Mouse (Mus musculus) heart, embryonic 15.5 days (tissue): ENCODE data around the gene Gja4. TPM values are rescaled to one million over a fixed set of nuclear protein-coding genes. Genes with fewer than 3 reads are reported as not detected.
A peak's percentile ranks its signal among the peaks of the same experiment; 100 is the strongest.

Experiments
- ATAC-seq: fragments of 200-750 bp; cut with Nextera tagmentation; replicated peaks from 2 replicates; pipeline ENCODE4 v1.8.0; 2017; ENCODE audit warnings: low read depth, moderate TSS enrichment; ENCODE audit not compliant: insufficient number of reproducible peaks, insufficient read depth, low FRiP score
- H3K27ac ChIP-seq: fragments of 300-500 bp; sonication (generic); 2 replicates; pipeline ENCODE4 v1.5.1; 2015; ENCODE audit warnings: mild to moderate bottlenecking, inconsistent platforms
- H3K27me3 ChIP-seq: fragments of 300-500 bp; sonication (generic); 2 replicates; pipeline ENCODE4 v1.6.1; 2015; ENCODE audit warnings: inconsistent platforms
- H3K36me3 ChIP-seq: fragments of 300-500 bp; sonication (generic); 2 replicates; pipeline ENCODE4 v1.6.1; 2015; ENCODE audit warnings: mild to moderate bottlenecking, inconsistent platforms
- H3K4me1 ChIP-seq: fragments of 300-500 bp; sonication (generic); replicated peaks from 2 replicates; pipeline ENCODE4 v1.6.1; 2015; ENCODE audit warnings: inconsistent platforms
- H3K4me2 ChIP-seq: fragments of 300-500 bp; sonication (generic); 2 replicates; pipeline ENCODE4 v1.6.1; 2015; ENCODE audit warnings: inconsistent platforms, mild to moderate bottlenecking, moderate library complexity
- H3K4me3 ChIP-seq: fragments of 300-500 bp; sonication (generic); 2 replicates; pipeline ENCODE4 v1.5.1; 2015; ENCODE audit warnings: mild to moderate bottlenecking, inconsistent platforms
- H3K9ac ChIP-seq: fragments of 300-500 bp; sonication (generic); 2 replicates; pipeline ENCODE4 v1.6.1; 2015; ENCODE audit warnings: mild to moderate bottlenecking, inconsistent platforms
- H3K9me3 ChIP-seq: fragments of 300-500 bp; sonication (generic); replicated peaks from 2 replicates; pipeline ENCODE4 v1.6.1; 2016; ENCODE audit warnings: inconsistent platforms
- WGBS: fragments of 180-500 bp; shearing (Covaris S2); methylation state at CpG from one replicate; pipeline ENCODE4 v1.1.7; 2015; ENCODE audit warnings: mixed read lengths; 5-methylcytosine and 5-hydroxymethylcytosine counted together
- polyA plus RNA-seq: library from polyadenylated mRNA; unstranded; fragments of >200 nt; fragmentation: Nextera tagmentation; extraction: Ambion mirVana; gene quantifications from 2 replicates; pipeline ENCODE4 v1.2.1, GENCODE M21; 2015

Gene Gja4
- polyA plus RNA-seq, 1 experiment from 2014 or later = 30.8 TPM

DNA sequence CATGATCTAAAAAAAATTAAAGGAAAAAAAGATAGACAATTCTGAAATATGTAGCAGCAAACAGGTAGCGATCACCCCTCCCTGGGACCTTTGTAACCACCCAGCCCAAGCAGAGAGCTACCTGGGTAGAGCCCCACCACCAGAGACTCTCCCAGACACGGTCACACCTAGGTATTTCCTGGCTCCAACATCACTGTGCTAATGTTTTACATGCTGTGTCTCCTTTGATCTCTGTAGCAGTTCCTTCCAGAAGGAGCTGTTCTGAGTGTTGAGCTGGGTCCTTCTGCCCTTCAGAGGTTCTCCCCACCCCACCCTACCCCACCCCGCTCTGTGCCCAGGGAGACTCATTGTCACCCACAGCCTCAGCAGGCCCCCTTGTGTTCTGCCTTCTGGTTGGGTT lies 9.8 kb upstream of the Gja4 start:
- no peak for ATAC-seq
- Histone ChIP-seq H3K4me1 (no peaks in the 10 kb centered on the region), H3K27ac (no peak overlapping the region), H3K27me3 (peaks cover 39% of the 10 kb centered on the region), H3K4me3 (no peak overlapping the region), H3K36me3 (no peaks in the 10 kb centered on the region), H3K9me3 (no peaks in the 10 kb centered on the region), H3K4me2 (no peak overlapping the region), H3K9ac (no peak overlapping the region)
- WGBS = 73% methylated on average over 3 of the region's 3 CpGs

DNA sequence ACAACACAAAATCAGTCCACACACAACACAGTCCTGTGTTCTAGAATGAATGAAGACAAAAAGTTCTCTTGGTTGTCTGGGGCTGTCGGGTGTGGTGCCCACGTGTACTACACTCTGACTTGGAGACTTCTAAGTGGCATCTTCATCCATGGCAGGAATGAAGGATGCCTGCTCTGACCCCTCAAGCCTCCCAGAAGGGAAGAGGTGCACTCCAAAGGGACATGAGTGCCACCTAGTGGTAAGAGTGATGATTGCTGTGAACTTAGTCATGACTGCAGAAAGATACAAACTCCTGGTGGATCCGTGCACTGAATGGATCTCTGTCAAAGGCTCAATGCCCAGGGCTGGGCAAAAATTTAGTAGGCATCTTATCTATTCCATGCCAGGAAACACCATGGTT lies 5.8 kb upstream of the Gja4 start:
- Histone ChIP-seq H3K9me3 (no peaks in the 10 kb centered on the region), H3K4me3 (no peak overlapping the region), H3K4me1 (no peaks in the 10 kb centered on the region), H3K9ac (no peak overlapping the region), H3K27ac (no peak overlapping the region), H3K4me2 (no peak overlapping the region), H3K36me3 (no peaks in the 10 kb centered on the region), H3K27me3 (peaks cover 6% of the 10 kb centered on the region; the same call in 1 of the 2 replicates)
- WGBS = 0% methylated on average over 3 of the region's 3 CpGs
- ATAC-seq = no peak

DNA sequence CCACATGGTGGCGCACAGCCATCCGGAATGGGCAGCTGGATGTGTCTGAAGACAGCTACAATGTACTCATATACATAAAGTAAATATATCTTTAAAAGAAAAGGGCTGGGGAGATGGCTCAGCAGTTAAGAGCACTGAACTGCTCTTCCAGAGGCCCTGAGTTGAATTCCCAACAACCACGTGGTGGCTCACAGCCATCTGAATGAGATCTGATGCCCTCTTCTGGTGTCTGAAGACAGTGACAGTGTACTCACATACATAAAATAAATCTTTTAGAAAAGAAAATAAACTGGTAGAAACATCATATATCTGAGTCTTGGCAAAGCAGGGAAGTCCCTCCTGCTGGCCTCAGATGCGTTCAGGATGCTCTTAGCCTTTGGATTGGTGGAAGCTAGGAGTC lies 3.3 kb upstream of the Gja4 start:
- H3K27ac ChIP-seq = no peak overlapping the region
- no peak for ATAC-seq
- H3K27me3 ChIP-seq = peaks cover 23% of the 10 kb centered on the region
- H3K9me3 ChIP-seq = no peaks in the 10 kb centered on the region
- H3K4me3 ChIP-seq = no peak overlapping the region
- H3K4me2 ChIP-seq = no peak overlapping the region
- H3K4me1 ChIP-seq = peaks cover 9% of the 10 kb centered on the region
- WGBS = 54% methylated on average over 4 of the region's 4 CpGs
- no peaks in the 10 kb centered on the region for H3K36me3 ChIP-seq
- H3K9ac ChIP-seq = no peak overlapping the region

DNA sequence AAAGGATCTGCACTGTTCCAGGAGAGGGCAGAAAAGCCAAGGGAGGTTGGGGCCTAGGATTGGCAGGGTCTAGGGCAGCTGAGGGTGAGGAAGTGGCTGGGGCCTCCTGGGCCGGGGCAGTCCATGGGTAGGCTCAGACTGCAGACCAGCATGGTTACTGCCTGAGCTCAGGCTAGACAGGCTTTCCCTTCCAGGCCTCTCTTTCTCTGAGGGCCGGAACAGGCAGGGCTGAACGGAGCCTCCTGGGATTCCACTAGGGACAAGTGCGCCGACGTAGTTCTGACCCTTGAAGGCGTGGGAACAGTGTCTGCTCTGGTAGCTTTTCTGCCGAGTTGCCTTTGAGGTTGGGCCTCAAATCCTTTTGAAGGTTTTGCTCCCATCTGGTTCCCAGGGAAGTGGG lies 1.9 kb upstream of the Gja4 start:
- ATAC-seq = no peak
- Histone ChIP-seq H3K36me3 (no peaks in the 10 kb centered on the region), H3K4me3 (no peak overlapping the region), H3K9ac (no peak overlapping the region), H3K27ac (no peak overlapping the region), H3K4me1 (peaks cover 9% of the 10 kb centered on the region), H3K27me3 (peaks cover 32% of the 10 kb centered on the region), H3K4me2 (no peak overlapping the region), H3K9me3 (no peaks in the 10 kb centered on the region)
- 80% methylated on average over 8 of the region's 8 CpGs for WGBS

DNA sequence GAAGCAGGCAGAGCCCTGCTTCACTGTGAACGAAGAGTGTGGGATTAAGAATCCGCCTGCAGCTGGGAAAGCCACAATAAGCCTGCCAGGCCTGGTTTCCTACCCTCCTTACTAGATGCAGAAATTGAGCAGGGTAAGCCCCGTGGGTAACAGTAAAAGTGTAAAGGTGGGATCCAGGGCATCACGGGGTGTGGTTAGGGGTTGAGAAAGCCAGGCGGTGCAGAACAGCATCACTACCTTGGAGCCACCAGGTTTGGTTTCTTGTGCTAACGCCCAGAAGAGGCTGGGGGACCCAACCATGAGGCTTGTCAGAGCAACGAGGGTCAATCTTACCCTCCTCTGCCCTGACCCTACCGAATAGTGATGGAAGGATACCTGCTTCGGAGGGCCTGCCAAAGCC lies 746 bp upstream of the Gja4 start:
- Histone ChIP-seq H3K4me1 (peaks cover 9% of the 10 kb centered on the region), H3K27me3 (peaks cover 35% of the 10 kb centered on the region), H3K36me3 (no peaks in the 10 kb centered on the region), H3K9me3 (no peaks in the 10 kb centered on the region), H3K4me2 (peak overlapping the region; percentile 96), H3K27ac (no peak overlapping the region), H3K9ac (no peak overlapping the region), H3K4me3 (no peak overlapping the region; the same call in 1 of the 2 replicates)
- ATAC-seq = no peak
- WGBS = 56% methylated on average over 9 of the region's 9 CpGs

DNA sequence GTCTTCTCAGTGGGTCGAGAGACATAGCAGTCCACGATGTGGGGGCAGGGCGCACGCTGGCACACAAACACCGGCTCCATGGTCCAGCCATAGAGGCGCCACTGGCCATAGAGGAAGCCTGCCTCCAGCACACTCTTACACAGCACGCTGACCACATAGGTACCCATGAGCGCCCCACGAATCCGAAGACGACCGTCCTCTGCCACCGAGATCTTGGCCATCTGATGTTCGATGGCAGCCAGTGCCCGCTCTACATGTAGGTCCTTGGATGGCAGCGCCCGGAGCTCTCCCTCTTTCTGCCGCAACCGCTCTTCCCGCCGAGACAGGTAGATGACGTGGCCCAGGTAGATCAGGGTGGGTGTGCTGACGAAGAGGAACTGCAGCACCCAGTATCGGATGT lies 1.5 kb downstream of the Gja4 start:
- Histone ChIP-seq H3K27me3 (peaks cover 32% of the 10 kb centered on the region), H3K4me3 (peak overlapping the region; percentile 64), H3K36me3 (no peaks in the 10 kb centered on the region), H3K4me1 (peaks cover 9% of the 10 kb centered on the region), H3K9ac (0 out of 2 replicates have a peak overlapping the region, but pooled peaks have one; percentile 70), H3K4me2 (peak overlapping the region; percentile 96), H3K9me3 (no peaks in the 10 kb centered on the region), H3K27ac (no peak overlapping the region)
- 60% methylated on average over 24 of the region's 24 CpGs for WGBS
- ATAC-seq = no peak

DNA sequence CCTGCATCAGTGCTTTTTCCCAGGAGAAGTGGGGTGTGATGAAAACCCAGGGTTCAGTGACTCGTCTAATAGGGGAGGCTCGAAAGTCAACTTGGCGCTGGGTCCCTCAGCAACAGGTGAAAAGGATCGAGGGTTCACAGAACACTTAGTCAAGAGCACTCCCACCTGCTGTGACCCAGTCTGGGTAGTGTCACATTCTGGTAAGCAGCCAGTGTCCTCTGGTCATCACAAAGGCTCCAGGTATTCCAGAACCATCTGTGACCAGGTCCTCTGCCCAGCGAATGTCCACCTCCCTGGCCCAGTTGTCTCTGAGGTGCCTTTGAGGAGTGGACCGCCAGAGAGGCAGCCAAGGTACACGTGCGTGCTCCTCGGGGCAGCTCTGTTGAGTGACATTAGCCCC lies 2.3 kb downstream of the Gja4 start:
- H3K4me2 ChIP-seq = peak overlapping the region; percentile 96
- peak overlapping the region; percentile 64 for H3K4me3 ChIP-seq
- no peaks in the 10 kb centered on the region for H3K36me3 ChIP-seq
- ATAC-seq = no peak
- peaks cover 9% of the 10 kb centered on the region for H3K4me1 ChIP-seq
- H3K27me3 ChIP-seq = peaks cover 32% of the 10 kb centered on the region
- 50% methylated on average over 9 of the region's 9 CpGs for WGBS
- no peak overlapping the region for H3K27ac ChIP-seq
- no peak overlapping the region for H3K9ac ChIP-seq
- H3K9me3 ChIP-seq = no peaks in the 10 kb centered on the region

DNA sequence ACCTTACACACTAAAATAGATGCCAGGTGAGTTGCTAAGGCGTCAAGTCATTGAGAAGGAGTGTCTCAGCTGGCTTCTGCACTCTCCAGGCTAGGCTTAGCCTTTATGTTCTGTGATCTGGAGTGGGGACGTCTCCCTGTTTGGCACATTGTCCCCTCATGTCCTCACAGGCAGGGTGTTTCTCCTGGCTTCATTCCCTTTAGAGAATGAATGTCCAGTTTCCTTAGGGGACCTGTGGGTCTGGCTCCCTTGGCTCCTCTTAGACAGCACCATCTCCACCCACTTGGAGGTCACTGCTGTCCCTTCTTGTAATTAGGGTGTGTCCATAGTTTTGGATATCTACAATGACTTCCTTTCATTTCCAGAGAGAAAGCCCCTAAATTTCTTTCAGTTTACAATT lies 6.9 kb downstream of the Gja4 start:
- no peaks in the 10 kb centered on the region for H3K36me3 ChIP-seq
- 0 out of 2 replicates have a peak, but pooled peaks cover 4% of the 10 kb centered on the region for H3K4me1 ChIP-seq
- H3K27ac ChIP-seq = no peak overlapping the region
- no peaks in the 10 kb centered on the region for H3K9me3 ChIP-seq
- no peak overlapping the region for H3K4me2 ChIP-seq
- ATAC-seq = no peak
- H3K27me3 ChIP-seq = peaks cover 10% of the 10 kb centered on the region
- WGBS = 47% methylated on average over 2 of the region's 2 CpGs
- H3K9ac ChIP-seq = no peak overlapping the region
- no peak overlapping the region for H3K4me3 ChIP-seq

DNA sequence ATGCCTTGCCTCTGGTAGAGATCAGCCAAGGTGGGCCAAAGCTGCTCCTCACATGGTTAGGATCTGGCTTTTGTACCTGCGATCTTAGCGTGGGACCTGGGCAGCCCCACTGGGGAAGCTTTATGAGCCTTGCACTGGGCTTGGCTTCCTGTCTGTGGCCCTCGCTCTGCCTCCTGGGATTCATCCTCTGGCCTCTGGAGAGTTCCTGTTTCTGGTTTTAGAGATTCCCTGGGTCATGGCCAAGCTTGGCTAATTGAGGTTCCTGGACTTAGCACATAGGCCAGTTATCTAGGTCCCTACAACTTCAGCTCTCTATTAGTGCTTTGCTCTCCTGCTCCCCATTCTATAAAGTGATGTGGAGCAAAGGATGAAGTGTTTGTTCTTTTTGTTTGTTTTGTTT lies 10.0 kb downstream of the Gja4 start:
- no peaks in the 10 kb centered on the region for H3K36me3 ChIP-seq
- H3K4me2 ChIP-seq = no peak overlapping the region
- H3K27me3 ChIP-seq = no peaks in the 10 kb centered on the region
- H3K9me3 ChIP-seq = no peaks in the 10 kb centered on the region
- WGBS = 60% methylated on average over 3 of the region's 3 CpGs
- no peak overlapping the region for H3K9ac ChIP-seq
- ATAC-seq = no peak
- 0 out of 2 replicates have a peak, but pooled peaks cover 4% of the 10 kb centered on the region for H3K4me1 ChIP-seq
- H3K4me3 ChIP-seq = no peak overlapping the region
- H3K27ac ChIP-seq = no peak overlapping the region

DNA sequence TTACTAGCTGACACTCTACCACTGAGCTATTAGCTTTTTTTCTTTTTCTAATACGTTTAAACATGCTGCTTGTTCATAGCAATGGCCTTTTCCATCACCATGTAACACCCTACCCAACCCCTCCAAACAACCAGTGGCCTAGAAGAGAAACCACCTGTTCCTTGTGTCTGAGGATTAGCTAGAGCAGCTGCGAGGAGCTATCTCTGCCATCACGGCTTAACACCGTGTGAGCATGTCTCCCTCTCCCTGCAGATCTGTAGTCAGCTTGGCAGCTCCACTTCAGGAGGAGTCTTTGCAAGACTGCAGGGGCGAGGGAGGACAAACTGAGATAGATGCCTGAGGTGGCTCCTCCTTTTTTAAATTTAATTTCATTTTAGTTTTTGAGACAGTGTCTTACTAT lies 13.3 kb downstream of the Gja4 start:
- Histone ChIP-seq H3K27me3 (no peaks in the 10 kb centered on the region), H3K4me2 (no peak overlapping the region), H3K27ac (no peak overlapping the region), H3K4me3 (no peak overlapping the region), H3K9ac (no peak overlapping the region), H3K36me3 (no peaks in the 10 kb centered on the region), H3K9me3 (no peaks in the 10 kb centered on the region), H3K4me1 (0 out of 2 replicates have a peak, but pooled peaks cover 4% of the 10 kb centered on the region)
- 47% methylated on average over 5 of the region's 5 CpGs for WGBS
- no peak for ATAC-seq

DNA sequence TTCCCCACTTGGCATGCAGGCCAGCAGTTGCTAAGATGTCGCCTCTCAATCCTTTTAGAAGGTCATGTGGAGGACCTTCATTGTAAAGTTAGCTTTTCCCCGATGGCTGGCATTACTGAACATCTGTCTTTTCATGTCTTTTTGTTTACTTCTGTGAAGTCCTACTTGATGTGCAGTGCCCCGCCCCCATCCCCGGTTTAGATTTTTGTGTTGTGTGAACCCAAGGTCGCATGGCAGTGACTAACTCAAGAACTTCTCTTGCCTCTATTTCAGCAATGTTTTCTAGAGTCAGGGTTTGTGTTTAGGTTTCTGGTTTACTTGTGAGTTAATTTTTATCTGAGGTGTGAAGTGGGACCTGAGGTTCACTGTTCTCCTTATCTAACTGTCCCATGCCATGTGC lies 21.2 kb downstream of the Gja4 start:
- Histone ChIP-seq H3K4me3 (no peak overlapping the region), H3K27ac (no peak overlapping the region), H3K36me3 (no peaks in the 10 kb centered on the region), H3K4me2 (no peak overlapping the region), H3K9ac (no peak overlapping the region), H3K4me1 (no peaks in the 10 kb centered on the region; the same call in none of the 2 replicates), H3K27me3 (no peaks in the 10 kb centered on the region), H3K9me3 (no peaks in the 10 kb centered on the region)
- ATAC-seq = no peak
- 79% methylated on average over 5 of the region's 5 CpGs for WGBS

DNA sequence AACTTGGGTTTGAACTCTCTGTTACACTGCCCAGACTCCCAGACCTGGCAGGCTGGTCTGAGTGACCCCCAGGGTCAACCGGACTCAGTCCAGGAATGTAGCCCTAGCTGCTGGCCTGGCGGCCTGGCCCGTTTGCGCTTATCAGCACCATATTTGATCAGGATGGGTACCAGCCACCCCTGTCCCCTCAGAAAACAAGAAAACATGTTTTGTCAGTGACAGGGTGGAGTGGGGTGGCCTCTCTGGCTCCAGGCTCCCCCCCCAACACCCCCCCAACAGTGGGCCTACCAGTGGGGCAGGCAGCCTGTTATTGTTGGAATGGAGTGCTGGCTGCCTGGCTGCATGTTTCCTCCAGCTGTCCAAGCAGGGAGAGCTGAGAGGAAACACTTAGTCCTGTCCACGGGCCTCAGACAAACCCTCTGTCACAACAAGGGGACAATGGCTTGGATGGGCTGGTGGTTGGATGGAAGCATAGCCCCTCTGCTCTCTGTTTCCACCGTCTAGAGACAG lies 24.7 kb downstream of the Gja4 start:
- 25% methylated on average over 6 of the region's 6 CpGs for WGBS
- H3K36me3 ChIP-seq = no peaks in the 10 kb centered on the region
- no peak overlapping the region for H3K9ac ChIP-seq
- H3K9me3 ChIP-seq = no peaks in the 10 kb centered on the region
- no peaks in the 10 kb centered on the region for H3K27me3 ChIP-seq
- H3K4me3 ChIP-seq = no peak overlapping the region
- peak; percentile 89 for ATAC-seq
- H3K4me2 ChIP-seq = no peak overlapping the region
- H3K4me1 ChIP-seq = peaks cover 2% of the 10 kb centered on the region
- H3K27ac ChIP-seq = peak overlapping the region; percentile 52; the same call in 1 of the 2 replicates
